Mouse (Mus musculus) neural tube, embryonic 12.5 days (tissue): Measurements from ENCODE around the gene Atcay. TPM values are rescaled to one million over a fixed set of nuclear protein-coding genes. Genes with fewer than 3 reads are reported as not detected.

ENCODE experiments used
- ATAC-seq: fragments of 200-750 bp; cut with Nextera tagmentation; 2 replicates; pipeline ENCODE4 v1.8.0; 2017; ENCODE audit warnings: low read depth, mild to moderate bottlenecking, moderate TSS enrichment, moderate library complexity; ENCODE audit not compliant: low FRiP score
- H3K27ac ChIP-seq: fragments of 300-500 bp; sonication (generic); 2 replicates; pipeline ENCODE4 v1.5.1; 2016
- H3K27me3 ChIP-seq: fragments of 300-500 bp; sonication (generic); replicated peaks from 2 replicates; pipeline ENCODE4 v1.6.1; 2016; ENCODE audit warnings: mild to moderate bottlenecking
- H3K36me3 ChIP-seq: fragments of 300-500 bp; sonication (generic); 2 replicates; pipeline ENCODE4 v1.6.1; 2016; ENCODE audit warnings: mild to moderate bottlenecking
- H3K4me1 ChIP-seq: fragments of 300-500 bp; sonication (generic); 2 replicates; pipeline ENCODE4 v1.6.1; 2016
- H3K4me2 ChIP-seq: fragments of 300-500 bp; sonication (generic); replicated peaks from 2 replicates; pipeline ENCODE4 v1.6.1; 2016; ENCODE audit warnings: mild to moderate bottlenecking
- H3K4me3 ChIP-seq: fragments of 300-500 bp; sonication (generic); 2 replicates; pipeline ENCODE4 v1.5.1; 2016
- H3K9ac ChIP-seq: fragments of 300-500 bp; sonication (generic); 2 replicates; pipeline ENCODE4 v1.6.1; 2016; ENCODE audit warnings: mild to moderate bottlenecking
- H3K9me3 ChIP-seq: fragments of 300-500 bp; sonication (generic); 2 replicates; pipeline ENCODE4 v1.6.1; 2016; ENCODE audit warnings: mild to moderate bottlenecking
- WGBS: fragments of 180-500 bp; shearing (Covaris S2); methylation state at CpG from one replicate; pipeline ENCODE4 v1.1.7; 2016; 5-methylcytosine and 5-hydroxymethylcytosine counted together
- polyA plus RNA-seq: library from polyadenylated mRNA; unstranded; fragments of >200 nt; fragmentation: Nextera tagmentation; extraction: Ambion mirVana; gene quantifications from 2 replicates; pipeline ENCODE4 v1.2.1, GENCODE M21; 2016

Atcay gene
- polyA plus RNA-seq, 1 experiment from 2014 or later = 34.0 TPM

- H3K4me3 ChIP-seq = no peak overlapping the region
- H3K9me3 ChIP-seq = no peaks in the 10 kb centered on the region
- H3K36me3 ChIP-seq = peaks cover 11% of the 10 kb centered on the region
- no peak overlapping the region for H3K27ac ChIP-seq
- peaks cover 19% of the 10 kb centered on the region for H3K4me1 ChIP-seq
- 77% methylated on average over 4 of the region's 4 CpGs for WGBS
- peaks cover 42% of the 10 kb centered on the region for H3K27me3 ChIP-seq
- no peak overlapping the region for H3K4me2 ChIP-seq
- no peak for ATAC-seq
- no peak overlapping the region for H3K9ac ChIP-seq
These were observed 35.3 kb downstream of the Atcay start for GRCm38 (mm10) chr10:81195300-81195699.

- Histone ChIP-seq H3K9me3 (no peaks in the 10 kb centered on the region), H3K4me1 (peaks cover 19% of the 10 kb centered on the region), H3K4me2 (0 out of 2 replicates have a peak overlapping the region, but pooled peaks have one; percentile 3), H3K27me3 (peaks cover 41% of the 10 kb centered on the region), H3K4me3 (no peak overlapping the region), H3K9ac (0 out of 2 replicates have a peak overlapping the region, but pooled peaks have one; percentile 33), H3K27ac (no peak overlapping the region), H3K36me3 (peaks cover 19% of the 10 kb centered on the region)
- ATAC-seq = no peak
- WGBS = 17% methylated on average over 37 of the region's 37 CpGs
These were observed 36.5 kb downstream of the Atcay start for GRCm38 (mm10) chr10:81193991-81194774.

GRCm38 (mm10) chr10:81192968-81193501, 37.6 kb downstream of the Atcay start:
- H3K4me3 ChIP-seq = peak overlapping the region; percentile 67
- peak overlapping the region; percentile 77 for H3K9ac ChIP-seq
- no peaks in the 10 kb centered on the region for H3K9me3 ChIP-seq
- H3K36me3 ChIP-seq = peaks cover 24% of the 10 kb centered on the region
- H3K4me2 ChIP-seq = peak overlapping the region; percentile 96
- WGBS = 4% methylated on average over 19 of the region's 19 CpGs
- H3K4me1 ChIP-seq = peaks cover 19% of the 10 kb centered on the region
- peak; percentile 61 for ATAC-seq
- peaks cover 37% of the 10 kb centered on the region for H3K27me3 ChIP-seq
- peak overlapping the region; percentile 94 for H3K27ac ChIP-seq

- Histone ChIP-seq H3K9me3 (no peaks in the 10 kb centered on the region), H3K36me3 (peaks cover 26% of the 10 kb centered on the region), H3K4me3 (peak overlapping the region; percentile 67), H3K4me2 (peak overlapping the region; percentile 96), H3K27ac (peak overlapping the region; percentile 94), H3K4me1 (peaks cover 19% of the 10 kb centered on the region), H3K27me3 (peaks cover 36% of the 10 kb centered on the region), H3K9ac (peak overlapping the region; percentile 77)
- WGBS = under 1% methylated on average over 91 of the region's 93 CpGs
- ATAC-seq = peak; percentile 82
These were observed 38.2 kb downstream of the Atcay start for GRCm38 (mm10) chr10:81192270-81192967.

GRCm38 (mm10) chr10:81191342-81191982, 39.2 kb downstream of the Atcay start:
- Histone ChIP-seq H3K27ac (no peak overlapping the region), H3K4me1 (peaks cover 19% of the 10 kb centered on the region), H3K9ac (peak overlapping the region; percentile 77; the same call in 1 of the 2 replicates), H3K9me3 (no peaks in the 10 kb centered on the region), H3K36me3 (peaks cover 35% of the 10 kb centered on the region), H3K4me3 (peak overlapping the region; percentile 67; the same call in 1 of the 2 replicates), H3K27me3 (peaks cover 27% of the 10 kb centered on the region), H3K4me2 (peak overlapping the region; percentile 96)
- 88% methylated on average over 18 of the region's 18 CpGs for WGBS
- no peak for ATAC-seq

- Histone ChIP-seq H3K4me3 (no peak overlapping the region), H3K36me3 (peaks cover 38% of the 10 kb centered on the region), H3K9ac (no peak overlapping the region), H3K27me3 (peaks cover 22% of the 10 kb centered on the region), H3K4me1 (peaks cover 19% of the 10 kb centered on the region), H3K9me3 (no peaks in the 10 kb centered on the region), H3K27ac (no peak overlapping the region), H3K4me2 (no peak overlapping the region)
- WGBS = 73% methylated on average over 6 of the region's 6 CpGs
- ATAC-seq = no peak
These were observed 39.7 kb downstream of the Atcay start for GRCm38 (mm10) chr10:81190912-81191321.

GRCm38 (mm10) chr10:81190236-81190911, 40.3 kb downstream of the Atcay start:
- no peak overlapping the region for H3K4me2 ChIP-seq
- peaks cover 16% of the 10 kb centered on the region for H3K27me3 ChIP-seq
- H3K4me1 ChIP-seq = peaks cover 19% of the 10 kb centered on the region
- H3K9ac ChIP-seq = no peak overlapping the region
- no peaks in the 10 kb centered on the region for H3K9me3 ChIP-seq
- no peak for ATAC-seq
- H3K36me3 ChIP-seq = peaks cover 43% of the 10 kb centered on the region
- no peak overlapping the region for H3K4me3 ChIP-seq
- no peak overlapping the region for H3K27ac ChIP-seq
- 74% methylated on average over 31 of the region's 31 CpGs for WGBS

GRCm38 (mm10) chr10:81189821-81190220, 40.8 kb downstream of the Atcay start:
- Histone ChIP-seq H3K9me3 (no peaks in the 10 kb centered on the region), H3K4me3 (no peak overlapping the region), H3K27ac (no peak overlapping the region), H3K36me3 (peaks cover 48% of the 10 kb centered on the region), H3K4me1 (peaks cover 19% of the 10 kb centered on the region), H3K9ac (no peak overlapping the region), H3K4me2 (no peak overlapping the region), H3K27me3 (peaks cover 11% of the 10 kb centered on the region)
- 82% methylated on average over 26 of the region's 26 CpGs for WGBS
- ATAC-seq = no peak

GRCm38 (mm10) chr10:81187161-81187560, 43.5 kb downstream of the Atcay start:
- no peak for ATAC-seq
- 94% methylated on average over 9 of the region's 9 CpGs for WGBS
- Histone ChIP-seq H3K4me3 (no peak overlapping the region), H3K36me3 (peaks cover 60% of the 10 kb centered on the region), H3K27ac (no peak overlapping the region), H3K9me3 (no peaks in the 10 kb centered on the region), H3K27me3 (no peaks in the 10 kb centered on the region), H3K9ac (no peak overlapping the region), H3K4me2 (no peak overlapping the region), H3K4me1 (peaks cover 11% of the 10 kb centered on the region)

GRCm38 (mm10) chr10:81184765-81185164, 45.9 kb downstream of the Atcay start:
- H3K4me1 ChIP-seq = peaks cover 21% of the 10 kb centered on the region
- H3K4me3 ChIP-seq = no peak overlapping the region
- no peak overlapping the region for H3K9ac ChIP-seq
- no peaks in the 10 kb centered on the region for H3K27me3 ChIP-seq
- ATAC-seq = no peak
- peaks cover 67% of the 10 kb centered on the region for H3K36me3 ChIP-seq
- no peaks in the 10 kb centered on the region for H3K9me3 ChIP-seq
- H3K27ac ChIP-seq = no peak overlapping the region
- no peak overlapping the region for H3K4me2 ChIP-seq
- 67% methylated on average over 4 of the region's 4 CpGs for WGBS

- Histone ChIP-seq H3K9ac (peak within 1 kb of the TSS; percentile 66), H3K4me2 (peak within 1 kb of the TSS; percentile 69), H3K4me1 (peaks cover 21% of the 10 kb centered on the region), H3K27me3 (no peaks in the 10 kb centered on the region), H3K9me3 (no peaks in the 10 kb centered on the region), H3K27ac (0 out of 2 replicates have a peak within 1 kb of the TSS, but pooled peaks have one; percentile 28), H3K36me3 (peaks cover 74% of the 10 kb centered on the region), H3K4me3 (peak within 1 kb of the TSS; percentile 57)
- no peak for ATAC-seq
- WGBS = 82% methylated on average over 5 of the region's 5 CpGs
These were observed 46.8 kb downstream of the Atcay start, which contains the start of gene 4930442H23Rik for GRCm38 (mm10) chr10:81183805-81184204. TSS of gene 4930442H23Rik (minus strand) at chr10:81183849.
